Mouse (Mus musculus): ENCODE results near the gene Gas8. TPM values are rescaled to one million over a fixed set of nuclear protein-coding genes. Genes with fewer than 3 reads are reported as not detected.

Gene Gas8
- polyA plus RNA-seq, 1 experiment from 2014 or later, result 43.3 TPM

DNA sequence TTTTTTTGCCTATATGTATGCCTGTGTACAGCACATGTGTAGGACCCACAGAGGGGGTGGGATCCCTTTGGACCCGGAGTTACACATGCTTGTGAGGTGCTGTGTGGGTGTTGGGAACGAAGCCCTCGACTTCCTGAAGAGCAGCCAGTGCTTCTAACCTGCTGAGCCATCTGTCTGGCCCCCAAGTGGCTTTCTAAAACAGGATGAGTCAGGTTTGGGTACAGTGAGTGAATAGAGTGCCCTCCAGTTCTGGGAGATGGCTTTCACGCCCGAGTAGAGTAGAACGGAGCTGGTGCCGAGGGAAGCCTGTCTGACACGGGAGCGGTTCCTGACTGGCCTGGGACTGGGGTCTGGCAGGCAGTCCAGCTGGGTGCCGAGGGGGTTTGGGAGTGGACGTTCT is 19.1 kb upstream of the Gas8 start:
- Histone ChIP-seq H3K4me3 (no peak overlapping the region), H3K27me3 (no peaks in the 10 kb centered on the region), H3K4me1 (replicated peaks) (no peaks in the 10 kb centered on the region), H3K27ac (replicated peaks) (no peak overlapping the region), H3K9me3 (no peaks in the 10 kb centered on the region), H3K9ac (no peak overlapping the region), H3K36me3 (peaks cover 77% of the 10 kb centered on the region), H3K4me2 (no peak overlapping the region)
- ATAC-seq (ENCODE audit: low FRiP score, low read depth), result no peak
- 94% methylated on average over 11 of the region's 11 CpGs for WGBS

- H3K9ac ChIP-seq, result no peak overlapping the region
- peaks cover 77% of the 10 kb centered on the region for H3K36me3 ChIP-seq
- ATAC-seq (ENCODE audit: low FRiP score, low read depth), result no peak
- H3K4me3 ChIP-seq, result no peak overlapping the region
- WGBS, result 96% methylated on average over 5 of the region's 5 CpGs
- H3K4me1 ChIP-seq (replicated peaks), result no peaks in the 10 kb centered on the region
- H3K27ac ChIP-seq (replicated peaks), result no peak overlapping the region
- H3K4me2 ChIP-seq, result no peak overlapping the region
- no peaks in the 10 kb centered on the region for H3K27me3 ChIP-seq
- no peaks in the 10 kb centered on the region for H3K9me3 ChIP-seq
Observed at GRCm38 (mm10) chr8:123502192-123502591, 16.4 kb upstream of the Gas8 start.

DNA sequence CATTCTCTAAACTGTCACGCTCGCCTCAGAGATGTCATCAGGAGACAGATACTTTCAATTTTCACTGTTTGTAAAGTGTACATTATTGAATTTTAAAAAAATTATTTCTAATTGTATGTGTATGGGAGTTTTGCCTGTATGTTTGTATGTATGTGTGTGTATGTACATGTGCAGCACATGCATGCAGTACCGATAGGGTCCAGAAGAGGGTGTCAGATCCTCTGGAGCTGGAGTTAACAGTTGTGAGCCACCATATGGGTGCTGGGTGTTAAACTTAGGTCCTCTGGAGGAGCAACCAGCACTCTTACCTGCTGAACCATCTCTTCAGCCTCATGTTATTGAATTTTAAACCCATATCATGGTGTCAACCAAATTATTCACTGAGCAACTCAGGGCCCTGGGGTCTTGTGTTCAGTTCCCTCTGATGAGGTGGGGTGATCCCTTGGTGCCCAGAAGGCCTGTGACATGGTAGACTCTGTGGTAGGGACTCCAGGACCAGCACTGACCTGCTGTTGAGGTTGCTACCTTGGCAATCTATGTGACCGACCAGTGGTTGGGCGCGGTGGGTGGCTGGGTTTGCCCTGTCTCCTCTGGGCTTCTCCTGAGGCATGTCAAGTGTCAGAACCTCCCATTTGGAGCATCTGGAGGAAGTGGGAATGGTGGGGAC is 14.7 kb upstream of the Gas8 start:
- WGBS, result 99% methylated on average over 6 of the region's 6 CpGs
- Histone ChIP-seq H3K9ac (no peak overlapping the region), H3K4me2 (no peak overlapping the region), H3K4me3 (no peak overlapping the region), H3K4me1 (replicated peaks) (no peaks in the 10 kb centered on the region), H3K27me3 (no peaks in the 10 kb centered on the region), H3K9me3 (no peaks in the 10 kb centered on the region), H3K27ac (replicated peaks) (no peak overlapping the region), H3K36me3 (peaks cover 83% of the 10 kb centered on the region)
- no peak for ATAC-seq (ENCODE audit: low FRiP score, low read depth)

GRCm38 (mm10) chr8:123504591-123505195 is 13.9 kb upstream of the Gas8 start:
- Histone ChIP-seq H3K4me1 (replicated peaks) (no peaks in the 10 kb centered on the region), H3K4me3 (no peak overlapping the region), H3K27ac (replicated peaks) (peak overlapping the region; percentile 20; the same call in 1 of the 2 replicates), H3K4me2 (no peak overlapping the region), H3K9me3 (no peaks in the 10 kb centered on the region), H3K36me3 (peaks cover 86% of the 10 kb centered on the region), H3K27me3 (no peaks in the 10 kb centered on the region), H3K9ac (no peak overlapping the region)
- no peak for ATAC-seq (ENCODE audit: low FRiP score, low read depth)
- 87% methylated on average over 9 of the region's 9 CpGs for WGBS

- WGBS, result 74% methylated on average over 4 of the region's 4 CpGs
- H3K4me1 ChIP-seq (replicated peaks), result no peaks in the 10 kb centered on the region
- H3K9me3 ChIP-seq, result no peaks in the 10 kb centered on the region
- H3K27me3 ChIP-seq, result no peaks in the 10 kb centered on the region
- H3K27ac ChIP-seq (replicated peaks), result 0 out of 2 replicates have a peak overlapping the region, but pooled peaks have one; percentile 20
- no peak overlapping the region for H3K4me2 ChIP-seq
- H3K36me3 ChIP-seq, result peaks cover 87% of the 10 kb centered on the region
- ATAC-seq (ENCODE audit: low FRiP score, low read depth), result no peak
- H3K9ac ChIP-seq, result no peak overlapping the region
- H3K4me3 ChIP-seq, result no peak overlapping the region
Observed at GRCm38 (mm10) chr8:123505267-123505666, 13.4 kb upstream of the Gas8 start.

GRCm38 (mm10) chr8:123505695-123506094 is 12.9 kb upstream of the Gas8 start:
- no peaks in the 10 kb centered on the region for H3K9me3 ChIP-seq
- H3K4me1 ChIP-seq (replicated peaks), result no peaks in the 10 kb centered on the region
- H3K36me3 ChIP-seq, result peaks cover 86% of the 10 kb centered on the region
- H3K4me3 ChIP-seq, result no peak overlapping the region
- H3K27me3 ChIP-seq, result no peaks in the 10 kb centered on the region
- no peak overlapping the region for H3K9ac ChIP-seq
- ATAC-seq (ENCODE audit: low FRiP score, low read depth), result no peak
- no peak overlapping the region for H3K4me2 ChIP-seq
- WGBS, result 74% methylated on average over 9 of the region's 9 CpGs
- H3K27ac ChIP-seq (replicated peaks), result no peak overlapping the region

- 98% methylated on average over 5 of the region's 5 CpGs for WGBS
Observed at GRCm38 (mm10) chr8:123507153-123507552, 11.5 kb upstream of the Gas8 start.

DNA sequence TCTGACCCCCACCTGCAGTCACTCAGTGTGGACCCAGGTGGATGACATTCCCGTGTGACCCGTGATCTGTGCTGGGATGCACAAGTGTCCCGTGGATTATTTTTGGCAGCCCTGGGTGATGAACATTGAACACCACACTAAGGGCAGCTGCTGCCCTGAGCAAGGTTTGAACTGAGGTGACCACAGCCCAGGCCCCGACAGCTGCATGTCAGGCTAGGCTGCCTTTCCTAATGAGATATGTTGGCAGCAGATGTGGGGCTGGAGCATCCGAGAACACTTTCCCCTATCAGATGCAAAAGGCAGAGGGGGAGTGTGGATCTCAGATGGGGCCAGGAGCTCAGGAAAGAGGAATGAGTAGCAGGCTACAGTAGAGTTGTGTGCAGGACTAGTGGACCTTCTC is 7.8 kb upstream of the Gas8 start:
- H3K27me3 ChIP-seq, result no peaks in the 10 kb centered on the region
- no peak for ATAC-seq (ENCODE audit: low FRiP score, low read depth)
- no peak overlapping the region for H3K9ac ChIP-seq
- no peak overlapping the region for H3K27ac ChIP-seq (replicated peaks)
- H3K9me3 ChIP-seq, result no peaks in the 10 kb centered on the region
- peaks cover 27% of the 10 kb centered on the region for H3K4me1 ChIP-seq (replicated peaks)
- WGBS, result 77% methylated on average over 5 of the region's 5 CpGs
- H3K36me3 ChIP-seq, result peaks cover 41% of the 10 kb centered on the region
- no peak overlapping the region for H3K4me3 ChIP-seq
- H3K4me2 ChIP-seq, result no peak overlapping the region

More at GRCm38 (mm10) chr8:123507153-123507552, 11.5 kb upstream of the Gas8 start:
- H3K27ac ChIP-seq (replicated peaks), result no peak overlapping the region
- H3K36me3 ChIP-seq, result peaks cover 75% of the 10 kb centered on the region
- H3K9me3 ChIP-seq, result no peaks in the 10 kb centered on the region
- ATAC-seq (ENCODE audit: low FRiP score, low read depth), result no peak
- no peaks in the 10 kb centered on the region for H3K27me3 ChIP-seq
- H3K4me2 ChIP-seq, result no peak overlapping the region
- no peak overlapping the region for H3K9ac ChIP-seq
- no peak overlapping the region for H3K4me3 ChIP-seq
- no peaks in the 10 kb centered on the region for H3K4me1 ChIP-seq (replicated peaks)

GRCm38 (mm10) chr8:123514136-123514535 is 4.5 kb upstream of the Gas8 start:
- Histone ChIP-seq H3K9me3 (no peaks in the 10 kb centered on the region), H3K36me3 (peaks cover 10% of the 10 kb centered on the region), H3K9ac (peak overlapping the region; percentile 95), H3K4me2 (peak overlapping the region; percentile 88), H3K27me3 (no peaks in the 10 kb centered on the region), H3K27ac (replicated peaks) (peak overlapping the region; percentile 90), H3K4me1 (replicated peaks) (peaks cover 37% of the 10 kb centered on the region), H3K4me3 (peak overlapping the region; percentile 56)
- no peak for ATAC-seq (ENCODE audit: low FRiP score, low read depth)
- WGBS, result 1% methylated on average over 9 of the region's 9 CpGs

- WGBS, result under 1% methylated on average over 42 of the region's 63 CpGs
- peaks cover 44% of the 10 kb centered on the region for H3K4me1 ChIP-seq (replicated peaks)
- H3K27ac ChIP-seq (replicated peaks), result peak within 1 kb of the TSS; percentile 90
- H3K36me3 ChIP-seq, result peaks cover 3% of the 10 kb centered on the region; the same call in 1 of the 2 replicates
- no peaks in the 10 kb centered on the region for H3K27me3 ChIP-seq
- peak within 1 kb of the TSS; percentile 95 for H3K9ac ChIP-seq
- no peaks in the 10 kb centered on the region for H3K9me3 ChIP-seq
- peak within 1 kb of the TSS; percentile 88 for H3K4me2 ChIP-seq
- H3K4me3 ChIP-seq, result peak within 1 kb of the TSS; percentile 56
- peak; percentile 67 for ATAC-seq (ENCODE audit: low FRiP score, low read depth)
Observed at GRCm38 (mm10) chr8:123514781-123515539, 3.7 kb upstream of the Gas8 start, which contains the start of gene Dbndd1. Dbndd1 (minus strand) TSS chr8:123515463.

DNA sequence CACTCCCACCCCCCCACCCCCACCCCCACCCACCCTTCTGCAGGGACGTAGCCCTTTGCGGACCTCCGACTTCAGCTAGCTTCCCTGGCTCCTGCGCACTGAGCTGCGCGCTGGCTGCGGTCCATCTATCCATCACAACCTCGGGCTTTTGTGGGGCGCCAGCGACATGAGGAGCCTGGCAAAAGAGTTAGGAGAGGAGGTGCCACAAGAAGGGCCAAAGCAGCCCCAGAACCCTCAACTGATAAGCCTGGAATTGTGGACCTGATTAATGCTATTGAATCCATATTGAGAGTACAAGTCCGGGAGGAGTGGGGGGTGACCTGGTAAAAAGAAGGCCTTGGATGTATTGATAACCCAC is 3.1 kb upstream of the Gas8 start:
- WGBS, result 0% methylated on average over 11 of the region's 11 CpGs
- H3K9me3 ChIP-seq, result no peaks in the 10 kb centered on the region
- H3K27me3 ChIP-seq, result no peaks in the 10 kb centered on the region
- H3K4me1 ChIP-seq (replicated peaks), result peaks cover 47% of the 10 kb centered on the region
- H3K27ac ChIP-seq (replicated peaks), result peak overlapping the region; percentile 90
- H3K36me3 ChIP-seq, result peaks cover 5% of the 10 kb centered on the region; the same call in 1 of the 2 replicates
- no peak for ATAC-seq (ENCODE audit: low FRiP score, low read depth)
- peak overlapping the region; percentile 11; the same call in 1 of the 2 replicates for H3K9ac ChIP-seq
- H3K4me2 ChIP-seq, result peak overlapping the region; percentile 88
- peak overlapping the region; percentile 56 for H3K4me3 ChIP-seq

- peaks cover 47% of the 10 kb centered on the region for H3K4me1 ChIP-seq (replicated peaks)
- H3K9me3 ChIP-seq, result no peaks in the 10 kb centered on the region
- 18% methylated on average over 2 of the region's 2 CpGs for WGBS
- no peak overlapping the region for H3K4me2 ChIP-seq
- peaks cover 9% of the 10 kb centered on the region; the same call in 1 of the 2 replicates for H3K36me3 ChIP-seq
- no peak overlapping the region for H3K9ac ChIP-seq
- H3K27ac ChIP-seq (replicated peaks), result no peak overlapping the region
- H3K27me3 ChIP-seq, result no peaks in the 10 kb centered on the region
- ATAC-seq (ENCODE audit: low FRiP score, low read depth), result no peak
- no peak overlapping the region for H3K4me3 ChIP-seq
Observed at GRCm38 (mm10) chr8:123516596-123516995, 2.0 kb upstream of the Gas8 start.
